Mouse (Mus musculus): ENCODE results near the gene Gm20481. TPM values are rescaled to one million over a fixed set of nuclear protein-coding genes. Genes with fewer than 3 reads are reported as not detected.
"Not testable (repeated sequence)": the region's sequence is repeated elsewhere in the genome, so short reads cannot be mapped to it uniquely, and the experiment has no call there.

Gene Gm20481
- polyA plus RNA-seq, 1 experiment from 2014 or later = not detected

- Histone ChIP-seq H3K4me2 (ENCODE audit: low read length) (peak overlapping the region; percentile 100), H3K9ac (ENCODE audit: low read length) (peak overlapping the region; percentile 93), H3K4me3 (ENCODE audit: low read depth, low read length) (peak overlapping the region; percentile 88), H3K27ac (ENCODE audit: low read depth, low read length) (peak overlapping the region; percentile 9; the same call in 1 of the 2 replicates), H3K4me1 (ENCODE audit: control insufficient read depth, insufficient read depth, low read length) (peaks cover 12% of the 10 kb centered on the region), H3K27me3 (replicated peaks; ENCODE audit: control insufficient read depth, insufficient read depth, low read length) (no peaks in the 10 kb centered on the region), H3K36me3 (ENCODE audit: control insufficient read depth, insufficient read depth, low read length) (peaks cover 37% of the 10 kb centered on the region), H3K9me3 (replicated peaks; ENCODE audit: control insufficient read depth, low read length) (no peaks in the 10 kb centered on the region)
- WGBS = 7% methylated on average over 12 of the region's 12 CpGs
- no peak for ATAC-seq
- peak; percentile 4 for DNase-seq (ENCODE audit: low spot score)
Observed at GRCm38 (mm10) chr17:35002153-35002865, 32.6 kb downstream of the Gm20481 start.

- H3K4me3 ChIP-seq (ENCODE audit: low read depth, low read length) = no peak overlapping the region
- H3K36me3 ChIP-seq (ENCODE audit: control insufficient read depth, insufficient read depth, low read length) = peaks cover 38% of the 10 kb centered on the region
- peaks cover 12% of the 10 kb centered on the region for H3K4me1 ChIP-seq (ENCODE audit: control insufficient read depth, insufficient read depth, low read length)
- H3K9ac ChIP-seq (ENCODE audit: low read length) = peak overlapping the region; percentile 93
- DNase-seq (ENCODE audit: low spot score) (no peak), ATAC-seq (no peak)
- WGBS = 72% methylated on average over 9 of the region's 9 CpGs
- H3K4me2 ChIP-seq (ENCODE audit: low read length) = peak overlapping the region; percentile 100
- no peaks in the 10 kb centered on the region for H3K27me3 ChIP-seq (replicated peaks; ENCODE audit: control insufficient read depth, insufficient read depth, low read length)
- H3K27ac ChIP-seq (ENCODE audit: low read depth, low read length) = no peak overlapping the region
- H3K9me3 ChIP-seq (replicated peaks; ENCODE audit: control insufficient read depth, low read length) = no peaks in the 10 kb centered on the region
Observed at GRCm38 (mm10) chr17:35003022-35003838, 33.5 kb downstream of the Gm20481 start.

GRCm38 (mm10) chr17:35004075-35004717 is 34.5 kb downstream of the Gm20481 start:
- H3K4me1 ChIP-seq (ENCODE audit: control insufficient read depth, insufficient read depth, low read length) = peaks cover 12% of the 10 kb centered on the region
- ATAC-seq = no peak
- DNase-seq (ENCODE audit: low spot score) = no peak
- H3K4me2 ChIP-seq (ENCODE audit: low read length) = no peak overlapping the region
- H3K9me3 ChIP-seq (replicated peaks; ENCODE audit: control insufficient read depth, low read length) = no peaks in the 10 kb centered on the region
- H3K27ac ChIP-seq (ENCODE audit: low read depth, low read length) = no peak overlapping the region
- no peak overlapping the region for H3K9ac ChIP-seq (ENCODE audit: low read length)
- H3K36me3 ChIP-seq (ENCODE audit: control insufficient read depth, insufficient read depth, low read length) = peaks cover 47% of the 10 kb centered on the region
- H3K4me3 ChIP-seq (ENCODE audit: low read depth, low read length) = no peak overlapping the region
- no peaks in the 10 kb centered on the region for H3K27me3 ChIP-seq (replicated peaks; ENCODE audit: control insufficient read depth, insufficient read depth, low read length)
- WGBS = 94% methylated on average over 17 of the region's 17 CpGs

- no peak overlapping the region for H3K4me3 ChIP-seq (ENCODE audit: low read depth, low read length)
- no peak overlapping the region for H3K27ac ChIP-seq (ENCODE audit: low read depth, low read length)
- no peaks in the 10 kb centered on the region for H3K9me3 ChIP-seq (replicated peaks; ENCODE audit: control insufficient read depth, low read length)
- H3K36me3 ChIP-seq (ENCODE audit: control insufficient read depth, insufficient read depth, low read length) = peaks cover 56% of the 10 kb centered on the region
- WGBS = 93% methylated on average over 10 of the region's 10 CpGs
- H3K4me1 ChIP-seq (ENCODE audit: control insufficient read depth, insufficient read depth, low read length) = peaks cover 8% of the 10 kb centered on the region
- H3K4me2 ChIP-seq (ENCODE audit: low read length) = no peak overlapping the region
- H3K27me3 ChIP-seq (replicated peaks; ENCODE audit: control insufficient read depth, insufficient read depth, low read length) = no peaks in the 10 kb centered on the region
- no peak for DNase-seq (ENCODE audit: low spot score)
- no peak overlapping the region for H3K9ac ChIP-seq (ENCODE audit: low read length)
- ATAC-seq = no peak
Observed at GRCm38 (mm10) chr17:35005158-35005557, 35.4 kb downstream of the Gm20481 start.

- not testable (repeated sequence) for H3K4me3 ChIP-seq (ENCODE audit: low read depth, low read length)
Observed at GRCm38 (mm10) chr17:35005902-35006301, 36.2 kb downstream of the Gm20481 start.

GRCm38 (mm10) chr17:35007387-35007991 is 37.8 kb downstream of the Gm20481 start:
- H3K36me3 ChIP-seq (ENCODE audit: control insufficient read depth, insufficient read depth, low read length) = peaks cover 79% of the 10 kb centered on the region
- H3K9ac ChIP-seq (ENCODE audit: low read length) = no peak overlapping the region
- DNase-seq (ENCODE audit: low spot score) (no peak), ATAC-seq (no peak)
- peaks cover 3% of the 10 kb centered on the region for H3K4me1 ChIP-seq (ENCODE audit: control insufficient read depth, insufficient read depth, low read length)
- H3K4me3 ChIP-seq (ENCODE audit: low read depth, low read length) = no peak overlapping the region
- no peak overlapping the region for H3K27ac ChIP-seq (ENCODE audit: low read depth, low read length)
- WGBS = 98% methylated on average over 7 of the region's 7 CpGs
- H3K4me2 ChIP-seq (ENCODE audit: low read length) = no peak overlapping the region
- no peaks in the 10 kb centered on the region for H3K27me3 ChIP-seq (replicated peaks; ENCODE audit: control insufficient read depth, insufficient read depth, low read length)
- no peaks in the 10 kb centered on the region for H3K9me3 ChIP-seq (replicated peaks; ENCODE audit: control insufficient read depth, low read length)

More at GRCm38 (mm10) chr17:35005902-35006301, 36.2 kb downstream of the Gm20481 start:
- not testable (repeated sequence) for H3K9ac ChIP-seq (ENCODE audit: low read length); H3K4me2 ChIP-seq (ENCODE audit: low read length); DNase-seq (ENCODE audit: low spot score); H3K4me1 ChIP-seq (ENCODE audit: control insufficient read depth, insufficient read depth, low read length); H3K27ac ChIP-seq (ENCODE audit: low read depth, low read length); ATAC-seq; H3K27me3 ChIP-seq (replicated peaks; ENCODE audit: control insufficient read depth, insufficient read depth, low read length); H3K9me3 ChIP-seq (replicated peaks; ENCODE audit: control insufficient read depth, low read length)
- H3K36me3 ChIP-seq (ENCODE audit: control insufficient read depth, insufficient read depth, low read length) = peaks cover 63% of the 10 kb centered on the region
- 93% methylated on average over 4 of the region's 5 CpGs for WGBS

GRCm38 (mm10) chr17:35009586-35009985 is 39.9 kb downstream of the Gm20481 start:
- H3K4me3 ChIP-seq (ENCODE audit: low read depth, low read length) = no peak overlapping the region
- H3K9me3 ChIP-seq (replicated peaks; ENCODE audit: control insufficient read depth, low read length) = no peaks in the 10 kb centered on the region
- ATAC-seq (no peak), DNase-seq (ENCODE audit: low spot score) (no peak)
- WGBS = 85% methylated on average over 7 of the region's 7 CpGs
- H3K27me3 ChIP-seq (replicated peaks; ENCODE audit: control insufficient read depth, insufficient read depth, low read length) = no peaks in the 10 kb centered on the region
- H3K4me2 ChIP-seq (ENCODE audit: low read length) = no peak overlapping the region
- H3K27ac ChIP-seq (ENCODE audit: low read depth, low read length) = no peak overlapping the region
- peaks cover 93% of the 10 kb centered on the region for H3K36me3 ChIP-seq (ENCODE audit: control insufficient read depth, insufficient read depth, low read length)
- H3K9ac ChIP-seq (ENCODE audit: low read length) = no peak overlapping the region
- H3K4me1 ChIP-seq (ENCODE audit: control insufficient read depth, insufficient read depth, low read length) = no peaks in the 10 kb centered on the region

GRCm38 (mm10) chr17:35011440-35011839 is 41.7 kb downstream of the Gm20481 start:
- H3K36me3 ChIP-seq (ENCODE audit: control insufficient read depth, insufficient read depth, low read length) = peaks cover 95% of the 10 kb centered on the region
- no peak overlapping the region for H3K4me3 ChIP-seq (ENCODE audit: low read depth, low read length)
- no peak overlapping the region for H3K4me2 ChIP-seq (ENCODE audit: low read length)
- 91% methylated on average over 8 of the region's 8 CpGs for WGBS
- no peaks in the 10 kb centered on the region for H3K9me3 ChIP-seq (replicated peaks; ENCODE audit: control insufficient read depth, low read length)
- H3K9ac ChIP-seq (ENCODE audit: low read length) = no peak overlapping the region
- DNase-seq (ENCODE audit: low spot score) (no peak), ATAC-seq (no peak)
- no peaks in the 10 kb centered on the region for H3K27me3 ChIP-seq (replicated peaks; ENCODE audit: control insufficient read depth, insufficient read depth, low read length)
- no peaks in the 10 kb centered on the region for H3K4me1 ChIP-seq (ENCODE audit: control insufficient read depth, insufficient read depth, low read length)
- H3K27ac ChIP-seq (ENCODE audit: low read depth, low read length) = no peak overlapping the region
